Mouse (Mus musculus) granulocyte monocyte progenitor cell, adult 5-6 weeks (primary cell): ENCODE data around the gene Eme2. TPM values are rescaled to one million over a fixed set of nuclear protein-coding genes. Genes with fewer than 3 reads are reported as not detected.

Experiments used
- ATAC-seq: replicated peaks from 2 replicates; pipeline ENCODE4 v1.8.0; 2016; ENCODE audit warnings: mild to moderate bottlenecking, moderate TSS enrichment, inconsistent platforms; ENCODE audit not compliant: poor library complexity, severe bottlenecking
- total RNA-seq, 2 experiments: library from RNA; stranded (forward) in 1 of 2; stranded (reverse) in 1 of 2; fragments of 200-712, 200-1000 nt in 1 of 2; fragments of >200 nt in 1 of 2; fragmentation: Nextera tagmentation in 1 of 2; gene quantifications; 2 replicates each; pipeline ENCODE4 v1.2.3; 2014 to 2017

Gene Eme2
- total RNA-seq, 2 experiments from 2014 or later = 14.9 to 15.1 TPM

- no peak for ATAC-seq
These were observed 16.8 kb downstream of the Eme2 start for GRCm38 (mm10) chr17:24878117-24878397.

- ATAC-seq = no peak
These were observed 17.4 kb downstream of the Eme2 start for GRCm38 (mm10) chr17:24877336-24878116.

GRCm38 (mm10) chr17:24874989-24875388 is 19.9 kb downstream of the Eme2 start:
- no peak for ATAC-seq

GRCm38 (mm10) chr17:24874405-24874745 is 20.5 kb downstream of the Eme2 start:
- ATAC-seq = peak; percentile 35; the same call in 1 of the 2 replicates

GRCm38 (mm10) chr17:24873695-24874404 is 21.0 kb downstream of the Eme2 start:
- no peak for ATAC-seq

GRCm38 (mm10) chr17:24867914-24868313 is 27.0 kb downstream of the Eme2 start:
- ATAC-seq = no peak

- ATAC-seq = no peak
These were observed 29.1 kb downstream of the Eme2 start, which contains the start of gene Igfals for GRCm38 (mm10) chr17:24865776-24866175. Gene Igfals (plus strand): TSS chr17:24865997.

- no peak for ATAC-seq
These were observed 33.1 kb downstream of the Eme2 start for GRCm38 (mm10) chr17:24861785-24862184.

GRCm38 (mm10) chr17:24860076-24860475 is 34.8 kb downstream of the Eme2 start:
- no peak for ATAC-seq

GRCm38 (mm10) chr17:24858967-24859366 is 35.9 kb downstream of the Eme2 start:
- ATAC-seq = no peak

- ATAC-seq = no peak
These were observed 36.9 kb downstream of the Eme2 start for GRCm38 (mm10) chr17:24857831-24858470.

GRCm38 (mm10) chr17:24856589-24856988 is 38.3 kb downstream of the Eme2 start:
- ATAC-seq = no peak

GRCm38 (mm10) chr17:24855838-24856464 is 38.9 kb downstream of the Eme2 start:
- ATAC-seq = no peak

GRCm38 (mm10) chr17:24851381-24852125 is 43.3 kb downstream of the Eme2 start:
- peak; percentile 26; the same call in 1 of the 2 replicates for ATAC-seq

- ATAC-seq = no peak
These were observed 44.1 kb downstream of the Eme2 start for GRCm38 (mm10) chr17:24850773-24851127.

GRCm38 (mm10) chr17:24850065-24850772 is 44.7 kb downstream of the Eme2 start, which contains the start of gene Fahd1:
Gene Fahd1 (minus strand): TSS chr17:24850364.
- peak; percentile 90 for ATAC-seq

- no peak; the same call in 1 of the 2 replicates for ATAC-seq
These were observed 45.2 kb downstream of the Eme2 start for GRCm38 (mm10) chr17:24849733-24850064.

GRCm38 (mm10) chr17:24848600-24849031 is 46.3 kb downstream of the Eme2 start:
- no peak for ATAC-seq

GRCm38 (mm10) chr17:24847386-24847785 is 47.5 kb downstream of the Eme2 start:
- no peak for ATAC-seq

- no peak for ATAC-seq
These were observed 50.4 kb downstream of the Eme2 start for GRCm38 (mm10) chr17:24844525-24844924.
